Mouse (Mus musculus) splenic B cell, adult 2 months (primary cell): ENCODE data around the gene Mpig6b.

Experiments used
- DNase-seq: peaks from one replicate; pipeline ENCODE4 v3.0.0-alpha.2; 2011; ENCODE audit warnings: low read depth, low spot score
- H3K27me3 ChIP-seq: 2 replicates; pipeline ENCODE4 v1.6.1; 2012; ENCODE audit warnings: mild to moderate bottlenecking, low read length, moderate library complexity, mixed read lengths; ENCODE audit not compliant: control insufficient read depth, poor library complexity, insufficient read depth, severe bottlenecking
- H3K36me3 ChIP-seq: 2 replicates; pipeline ENCODE4 v1.6.1; 2012; ENCODE audit warnings: mild to moderate bottlenecking, low read length, moderate library complexity, mixed read lengths; ENCODE audit not compliant: control insufficient read depth, poor library complexity, insufficient read depth, severe bottlenecking

The Mpig6b gene

GRCm38 (mm10) chr17:35066084-35066483 lies at the start of gene Mpig6b:
Mpig6b (minus strand) TSS chr17:35066184.
- no peak for DNase-seq
- H3K36me3 ChIP-seq: no peaks in the 10 kb centered on the region
- no peaks in the 10 kb centered on the region for H3K27me3 ChIP-seq

- Histone ChIP-seq H3K27me3 (no peaks in the 10 kb centered on the region), H3K36me3 (peaks cover 2% of the 10 kb centered on the region; the same call in 1 of the 2 replicates)
- peak; percentile 62 for DNase-seq
Observed at GRCm38 (mm10) chr17:35115046-35116019, 49.3 kb upstream of the Mpig6b start, which contains the start of gene Ly6g5b. Ly6g5b (minus strand) TSS chr17:35115428.

- no peaks in the 10 kb centered on the region; the same call in 1 of the 2 replicates for H3K36me3 ChIP-seq
- DNase-seq: no peak
- no peaks in the 10 kb centered on the region for H3K27me3 ChIP-seq
Observed at GRCm38 (mm10) chr17:35111774-35112173, 45.8 kb upstream of the Mpig6b start.

GRCm38 (mm10) chr17:35108097-35108496 lies 42.1 kb upstream of the Mpig6b start, which contains the start of gene Ly6g5c:
Ly6g5c (plus strand) TSS chr17:35108279.
- no peak for DNase-seq
- no peaks in the 10 kb centered on the region; the same call in 1 of the 2 replicates for H3K36me3 ChIP-seq
- H3K27me3 ChIP-seq: no peaks in the 10 kb centered on the region

- H3K27me3 ChIP-seq: no peaks in the 10 kb centered on the region
- no peak for DNase-seq
- peaks cover 4% of the 10 kb centered on the region for H3K36me3 ChIP-seq
Observed at GRCm38 (mm10) chr17:35106522-35106921, 40.5 kb upstream of the Mpig6b start.

- Histone ChIP-seq H3K36me3 (peaks cover 4% of the 10 kb centered on the region), H3K27me3 (no peaks in the 10 kb centered on the region)
- peak; percentile 61 for DNase-seq
Observed at GRCm38 (mm10) chr17:35105740-35106389, 39.9 kb upstream of the Mpig6b start.

GRCm38 (mm10) chr17:35104754-35105153 lies 38.8 kb upstream of the Mpig6b start:
- Histone ChIP-seq H3K27me3 (no peaks in the 10 kb centered on the region), H3K36me3 (peaks cover 4% of the 10 kb centered on the region)
- DNase-seq: no peak

- Histone ChIP-seq H3K36me3 (peaks cover 4% of the 10 kb centered on the region), H3K27me3 (no peaks in the 10 kb centered on the region)
- no peak for DNase-seq
Observed at GRCm38 (mm10) chr17:35104079-35104478, 38.1 kb upstream of the Mpig6b start.

- DNase-seq: no peak
- peaks cover 7% of the 10 kb centered on the region for H3K36me3 ChIP-seq
Observed at GRCm38 (mm10) chr17:35103221-35103690, 37.3 kb upstream of the Mpig6b start.

GRCm38 (mm10) chr17:35102299-35102698 lies 36.3 kb upstream of the Mpig6b start:
- no peak for DNase-seq
- Histone ChIP-seq H3K27me3 (no peaks in the 10 kb centered on the region), H3K36me3 (peaks cover 7% of the 10 kb centered on the region)

More at GRCm38 (mm10) chr17:35103221-35103690, 37.3 kb upstream of the Mpig6b start:
- H3K27me3 ChIP-seq: no peaks in the 10 kb centered on the region

- no peaks in the 10 kb centered on the region for H3K27me3 ChIP-seq
- no peak for DNase-seq
- H3K36me3 ChIP-seq: peaks cover 7% of the 10 kb centered on the region
Observed at GRCm38 (mm10) chr17:35101161-35101560, 35.2 kb upstream of the Mpig6b start.

GRCm38 (mm10) chr17:35100196-35100765 lies 34.3 kb upstream of the Mpig6b start:
- peaks cover 7% of the 10 kb centered on the region for H3K36me3 ChIP-seq
- H3K27me3 ChIP-seq: no peaks in the 10 kb centered on the region
- DNase-seq: no peak

- Histone ChIP-seq H3K36me3 (peaks cover 6% of the 10 kb centered on the region), H3K27me3 (no peaks in the 10 kb centered on the region)
- no peak for DNase-seq
Observed at GRCm38 (mm10) chr17:35097164-35097655, 31.2 kb upstream of the Mpig6b start.

- no peak for DNase-seq
- Histone ChIP-seq H3K36me3 (peaks cover 5% of the 10 kb centered on the region), H3K27me3 (no peaks in the 10 kb centered on the region)
Observed at GRCm38 (mm10) chr17:35096597-35096996, 30.6 kb upstream of the Mpig6b start.
